Mouse (Mus musculus): ENCODE data around the gene Fcer1g.

Gene Fcer1g

DNA sequence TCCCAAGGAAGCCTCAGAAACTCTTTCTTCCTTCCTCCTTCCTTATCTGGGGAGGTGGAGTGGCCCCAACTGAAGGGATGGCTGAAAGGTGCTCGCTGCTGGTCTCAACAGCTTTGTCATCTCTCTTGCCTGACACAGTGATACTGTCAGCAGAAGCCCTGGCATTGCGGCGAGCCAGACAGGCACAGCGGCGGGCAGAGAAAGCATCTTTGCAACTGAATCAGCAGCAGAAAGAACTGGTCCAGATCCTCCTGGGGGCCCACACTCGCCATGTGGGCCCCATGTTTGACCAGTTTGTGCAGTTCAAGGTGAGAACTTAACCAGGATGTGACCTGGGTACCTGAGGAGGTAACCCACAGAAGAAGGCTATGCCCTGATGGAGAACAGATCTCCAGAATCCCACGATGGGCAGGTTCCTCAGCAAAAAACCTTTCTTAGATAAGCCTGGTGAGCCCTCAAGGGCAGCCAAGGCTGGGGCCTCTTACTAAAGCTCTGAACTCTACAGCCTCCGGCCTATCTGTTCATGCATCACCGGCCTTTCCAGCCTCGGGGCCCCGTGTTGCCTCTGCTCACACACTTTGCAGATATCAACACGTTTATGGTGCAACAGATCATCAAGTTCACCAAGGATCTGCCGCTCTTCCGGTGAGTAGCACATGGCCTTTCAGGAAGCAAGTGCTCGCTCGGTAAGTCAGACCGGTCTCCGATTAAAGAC is 17.8 kb downstream of the Fcer1g start:
- DNase-seq (ENCODE audit: low spot score), result no peak

DNA sequence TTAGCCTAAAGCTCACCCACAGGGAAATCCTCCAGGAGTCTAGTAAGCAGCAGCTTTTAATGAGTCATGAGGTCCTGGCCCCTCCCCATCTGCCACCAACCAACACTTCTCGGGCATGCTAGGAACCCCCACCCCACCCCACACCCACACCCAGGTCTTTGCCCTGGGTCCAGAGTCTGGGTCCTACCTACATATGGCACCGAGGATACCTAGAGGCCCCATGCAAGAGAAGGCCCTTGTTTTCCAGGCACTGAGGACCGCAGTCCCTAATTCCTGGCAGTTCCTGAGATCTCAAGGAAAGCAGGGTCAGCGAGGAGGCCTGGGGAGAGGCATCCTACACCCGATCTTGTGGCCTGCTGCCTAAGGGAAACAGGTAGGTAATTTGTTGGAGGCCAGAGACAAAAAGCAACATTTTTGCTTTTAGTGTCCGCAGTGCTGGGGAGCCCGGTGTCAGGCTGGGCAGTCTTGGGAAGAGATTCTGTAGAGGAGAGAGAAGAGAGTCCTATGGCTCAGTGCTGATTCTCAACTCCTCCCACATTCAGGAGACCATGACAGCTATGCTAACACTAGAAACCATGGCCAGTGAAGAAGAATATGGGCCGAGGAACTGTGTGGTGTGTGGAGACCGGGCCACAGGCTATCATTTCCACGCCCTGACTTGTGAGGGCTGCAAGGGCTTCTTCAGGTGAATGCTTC is 20.2 kb downstream of the Fcer1g start, which contains the start of gene Nr1i3:
Gene Nr1i3, plus strand, starts transcription at position 170 of the 696 bp plus-strand sequence.
- DNase-seq (ENCODE audit: low spot score), result no peak

DNA sequence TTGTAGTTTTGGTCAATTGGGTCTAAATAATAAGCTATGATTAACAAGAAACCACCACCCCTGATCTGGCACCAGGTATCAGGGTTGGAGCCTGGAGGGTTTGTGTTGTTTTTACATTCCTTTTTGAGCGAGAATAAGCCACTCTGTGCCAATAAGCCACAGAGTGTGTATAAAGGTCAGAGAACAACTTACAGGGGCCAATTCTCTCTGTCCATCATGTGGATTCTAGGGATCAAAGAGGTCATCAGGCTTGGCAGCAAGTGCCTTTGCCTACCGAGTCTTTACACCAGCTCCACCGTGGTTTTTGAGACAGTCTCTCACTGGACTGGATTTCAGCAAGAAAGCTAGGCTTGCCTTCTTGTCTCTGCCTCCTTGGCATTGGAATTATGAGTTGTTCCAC is 21.3 kb downstream of the Fcer1g start:
- no peak for DNase-seq (ENCODE audit: low spot score)

- DNase-seq (ENCODE audit: low spot score), result no peak
Measured at GRCm38 (mm10) chr1:171209409-171209808, 24.8 kb downstream of the Fcer1g start.

DNA sequence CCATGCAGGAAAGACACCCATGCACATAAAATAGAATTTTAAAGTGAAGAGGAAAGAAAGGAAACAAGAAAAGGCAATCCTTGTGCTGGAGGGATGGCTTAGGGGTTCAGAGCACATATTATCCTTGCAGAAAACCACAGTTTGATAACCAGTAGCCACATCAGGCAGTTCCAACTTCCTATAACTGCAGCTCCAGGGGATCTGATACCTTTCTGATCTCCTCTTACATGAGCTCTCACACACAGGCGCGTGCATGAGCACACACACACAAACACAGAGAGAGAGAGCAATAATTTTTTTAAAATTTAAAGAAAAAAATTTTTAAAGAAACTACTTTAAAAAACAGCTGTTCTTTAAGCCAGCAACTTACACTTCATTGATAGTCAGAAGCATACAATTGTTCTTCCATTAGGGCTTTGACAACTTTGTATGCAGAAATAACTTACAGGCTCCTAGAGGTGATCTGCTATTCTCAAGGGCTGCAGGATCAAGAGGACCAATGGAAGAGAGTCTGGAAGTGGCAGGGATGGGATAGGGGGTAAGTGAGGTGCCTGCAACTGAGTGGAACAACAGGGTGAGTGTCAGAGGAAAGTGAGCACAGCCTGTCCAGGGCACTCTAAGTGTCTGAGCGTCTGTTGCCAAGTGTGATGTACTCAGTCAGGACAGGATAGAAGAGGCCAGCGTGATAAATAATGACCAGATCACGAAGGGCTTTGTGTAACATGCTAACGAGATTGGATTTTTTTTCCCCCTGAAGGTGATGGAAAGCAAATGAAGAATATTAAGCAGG is 28.3 kb downstream of the Fcer1g start:
- no peak for DNase-seq (ENCODE audit: low spot score)

DNA sequence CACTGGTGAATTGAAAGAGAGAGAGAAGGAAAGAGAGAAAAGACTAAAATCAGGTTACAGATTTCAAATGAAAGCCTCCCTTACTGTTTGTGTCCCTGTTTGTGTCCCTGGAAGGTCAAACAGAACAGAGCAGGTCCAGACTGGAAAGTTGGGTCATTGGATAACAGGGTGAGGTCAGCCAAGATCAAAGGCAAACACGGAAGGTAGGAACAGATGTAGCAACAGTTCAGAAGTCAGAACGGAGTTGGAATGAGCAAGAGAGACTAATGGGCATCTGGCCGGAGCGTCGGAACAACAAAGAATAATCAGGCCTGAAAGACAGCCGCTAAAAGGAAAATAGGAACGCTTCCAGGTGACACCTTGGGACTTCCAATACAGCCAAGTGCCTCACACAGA is 29.9 kb downstream of the Fcer1g start:
- DNase-seq (ENCODE audit: low spot score), result no peak

DNA sequence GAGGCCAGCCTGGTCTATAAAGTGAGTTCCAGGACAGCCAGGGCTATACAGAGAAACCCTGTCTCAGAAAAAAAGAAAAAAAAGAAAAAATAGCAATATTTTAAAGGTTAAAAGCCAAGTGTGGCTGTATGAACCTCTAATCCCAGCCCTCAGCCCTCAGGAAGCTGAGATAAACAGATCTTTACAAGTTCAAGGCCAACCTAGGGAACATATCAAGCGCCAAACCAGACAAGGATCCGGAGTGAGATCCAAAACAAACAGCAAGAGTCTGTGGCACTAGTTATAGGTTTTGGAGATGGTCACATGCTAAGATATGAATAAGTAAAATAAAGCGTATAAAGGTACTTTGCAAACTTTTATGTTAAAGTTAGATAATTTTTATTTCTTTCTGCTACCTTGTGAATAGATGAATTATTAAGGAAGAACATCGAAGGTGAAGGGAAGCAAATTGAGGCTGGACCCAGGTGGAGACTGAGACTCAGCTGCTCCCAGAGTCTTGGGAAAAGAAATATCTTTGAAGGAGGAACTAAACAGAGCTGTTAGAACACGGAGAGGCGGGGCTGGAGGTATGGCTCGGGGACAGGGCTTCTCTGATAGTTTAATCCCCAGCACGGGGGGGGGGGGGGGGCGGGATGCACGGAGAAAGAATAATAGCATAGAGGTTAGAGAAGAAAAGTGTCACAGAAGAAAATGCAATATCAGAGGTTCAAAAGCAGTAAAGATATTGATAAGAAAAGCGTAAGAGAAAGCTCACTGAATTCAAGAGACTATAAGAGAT is 30.5 kb downstream of the Fcer1g start:
- DNase-seq (ENCODE audit: low spot score), result no peak

DNA sequence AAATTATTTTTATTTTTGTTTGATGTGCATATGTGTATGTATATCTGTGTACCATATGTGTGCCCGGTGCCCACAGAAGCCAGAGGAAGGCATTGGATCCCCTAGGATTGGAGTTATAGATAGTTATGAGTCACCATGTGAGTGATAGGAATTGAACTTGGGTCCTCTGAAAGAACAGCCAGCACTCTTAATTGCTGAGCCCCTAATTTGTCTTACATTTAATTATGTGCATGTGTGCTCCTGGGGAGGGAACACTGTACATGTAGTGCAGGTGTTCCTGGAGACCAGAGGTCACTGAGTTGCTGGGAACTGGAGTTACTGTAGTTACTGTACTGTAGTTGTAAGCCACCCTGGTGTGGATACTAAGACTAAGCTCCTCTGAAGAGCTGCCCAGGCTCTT is 33.4 kb downstream of the Fcer1g start:
- no peak for DNase-seq (ENCODE audit: low spot score)

- DNase-seq (ENCODE audit: low spot score), result no peak
Measured at GRCm38 (mm10) chr1:171199532-171199931, 34.6 kb downstream of the Fcer1g start.

DNA sequence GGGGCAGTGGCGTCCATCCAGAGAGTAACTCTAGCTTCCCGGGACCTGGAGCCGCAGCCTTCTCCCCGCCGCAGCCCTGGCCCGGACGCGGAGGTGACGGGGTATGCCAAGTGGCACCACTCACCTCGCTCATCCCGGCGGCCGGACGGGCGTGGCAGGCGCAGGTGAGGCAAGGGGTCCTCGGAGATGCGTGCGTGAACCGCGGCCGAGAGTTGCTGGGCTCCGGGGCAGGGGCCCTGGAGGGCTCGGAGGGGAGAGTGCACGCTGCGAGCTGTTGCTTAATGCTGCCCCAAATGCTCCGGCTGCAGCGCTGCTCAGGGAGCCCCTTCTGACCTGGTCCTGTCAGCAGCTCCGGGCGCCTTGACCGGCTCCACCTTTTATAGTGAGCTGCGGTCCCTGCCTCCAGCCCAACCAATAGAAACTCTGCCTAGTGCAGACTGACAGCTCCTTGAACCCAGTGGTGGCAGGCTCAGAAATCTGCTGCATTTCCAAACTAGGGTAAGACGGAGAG is 38.2 kb downstream of the Fcer1g start, which contains the start of gene Pcp4l1:
Gene Pcp4l1, minus strand, starts transcription at position 382 of the 511 bp plus-strand sequence.
- DNase-seq (ENCODE audit: low spot score), result no peak

GRCm38 (mm10) chr1:171195046-171195822 is 38.9 kb downstream of the Fcer1g start:
- no peak for DNase-seq (ENCODE audit: low spot score)

- no peak for DNase-seq (ENCODE audit: low spot score)
Measured at GRCm38 (mm10) chr1:171193911-171194830, 40.0 kb downstream of the Fcer1g start.

GRCm38 (mm10) chr1:171193093-171193840 is 40.9 kb downstream of the Fcer1g start:
- DNase-seq (ENCODE audit: low spot score), result no peak

DNA sequence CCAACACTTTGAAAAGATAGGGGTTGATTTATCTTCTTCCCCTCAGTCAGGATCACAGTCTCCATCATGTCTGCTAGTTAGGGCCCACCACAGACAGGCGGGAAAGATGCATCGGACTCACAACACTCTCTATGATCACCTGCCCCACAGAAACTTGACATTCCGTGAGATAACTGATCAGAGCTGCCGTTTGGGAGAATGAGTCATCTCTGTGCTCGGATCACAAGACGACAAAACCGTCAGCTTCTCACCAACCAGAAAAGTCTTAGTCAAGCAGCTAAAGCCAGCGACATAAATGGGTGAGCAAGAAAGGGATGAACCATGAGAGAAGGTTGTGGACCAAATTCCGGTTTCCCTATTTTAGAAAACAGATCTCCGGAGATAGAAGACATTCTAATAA is 41.9 kb downstream of the Fcer1g start:
- no peak for DNase-seq (ENCODE audit: low spot score)

- no peak for DNase-seq (ENCODE audit: low spot score)
Measured at GRCm38 (mm10) chr1:171190832-171191231, 43.3 kb downstream of the Fcer1g start.

GRCm38 (mm10) chr1:171189476-171190114 is 44.6 kb downstream of the Fcer1g start:
- no peak for DNase-seq (ENCODE audit: low spot score)

GRCm38 (mm10) chr1:171189046-171189445 is 45.1 kb downstream of the Fcer1g start:
- no peak for DNase-seq (ENCODE audit: low spot score)

DNA sequence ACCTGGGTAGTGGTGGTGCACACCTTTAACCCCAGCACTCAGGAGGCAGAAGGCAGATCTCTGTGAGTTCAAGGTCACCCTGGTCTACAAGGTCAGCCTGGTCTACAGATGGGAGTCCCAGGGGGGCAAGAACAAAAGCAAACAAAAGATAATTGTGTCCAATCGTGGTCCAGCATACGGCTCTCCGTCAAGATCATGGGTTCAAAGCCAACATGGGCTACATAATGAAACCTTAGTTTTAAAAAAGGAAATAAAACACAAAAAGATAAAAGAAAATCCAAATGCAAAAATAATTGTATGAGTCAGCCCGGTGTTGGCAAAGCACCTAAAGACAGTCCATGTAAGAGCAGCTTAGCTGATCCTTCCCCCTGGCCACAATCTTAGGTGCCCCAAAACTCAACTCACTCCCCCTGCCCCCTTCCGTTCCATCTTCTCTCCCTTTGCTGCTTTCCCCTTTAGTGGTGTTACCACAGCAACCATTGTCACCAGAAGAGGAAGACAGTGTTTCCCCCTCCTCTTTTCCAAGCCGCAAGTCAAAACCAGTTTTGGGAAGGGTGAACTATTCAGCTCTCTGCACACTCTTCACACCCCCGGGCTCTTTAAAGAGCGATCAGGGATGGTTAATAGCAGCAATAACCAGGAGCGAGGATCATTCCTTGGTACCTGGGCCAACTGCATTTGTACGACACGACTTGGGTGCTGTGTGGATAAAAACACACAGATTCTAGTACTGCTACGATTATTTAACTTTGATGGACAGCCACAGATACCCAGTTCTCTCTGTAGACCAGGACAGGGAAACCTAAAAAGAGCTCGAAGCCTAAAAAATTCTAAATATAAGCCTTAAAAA is 46.1 kb downstream of the Fcer1g start:
- no peak for DNase-seq (ENCODE audit: low spot score)

All from ovary, postnatal 10 days (tissue).